Mouse (Mus musculus): ENCODE results near the gene Mchr1. TPM values are rescaled to one million over a fixed set of nuclear protein-coding genes. Genes with fewer than 3 reads are reported as not detected.

Gene Mchr1
- total and polyA plus RNA-seq, 2 experiments from 2014 or later, result 7.0 to 11.1 TPM

- 73% methylated on average over 6 of the region's 6 CpGs for WGBS
- ATAC-seq, result no peak
- no peak overlapping the region for H3K9ac ChIP-seq (replicated peaks; ENCODE audit: low read length)
- no peaks in the 10 kb centered on the region for H3K4me1 ChIP-seq (ENCODE audit: insufficient read depth, low read length)
- H3K27ac ChIP-seq, result no peak overlapping the region
- no peak for TF ChIP-seq CTCF (IDR thresholded peaks at IDR 0.05; ENCODE audit: low read depth)
- no peaks in the 10 kb centered on the region for H3K36me3 ChIP-seq (ENCODE audit: insufficient read depth, low read length)
- H3K27me3 ChIP-seq (ENCODE audit: insufficient read depth, low read length), result no peaks in the 10 kb centered on the region
- H3K9me3 ChIP-seq (ENCODE audit: low read length), result no peaks in the 10 kb centered on the region
- H3K4me2 ChIP-seq (ENCODE audit: low read depth, low read length), result no peak overlapping the region
- H3K4me3 ChIP-seq (ENCODE audit: low read length), result no peak overlapping the region
- no peak for DNase-seq (ENCODE audit: low spot score)
These were observed 9.6 kb upstream of the Mchr1 start for GRCm38 (mm10) chr15:81225732-81226131.

DNA sequence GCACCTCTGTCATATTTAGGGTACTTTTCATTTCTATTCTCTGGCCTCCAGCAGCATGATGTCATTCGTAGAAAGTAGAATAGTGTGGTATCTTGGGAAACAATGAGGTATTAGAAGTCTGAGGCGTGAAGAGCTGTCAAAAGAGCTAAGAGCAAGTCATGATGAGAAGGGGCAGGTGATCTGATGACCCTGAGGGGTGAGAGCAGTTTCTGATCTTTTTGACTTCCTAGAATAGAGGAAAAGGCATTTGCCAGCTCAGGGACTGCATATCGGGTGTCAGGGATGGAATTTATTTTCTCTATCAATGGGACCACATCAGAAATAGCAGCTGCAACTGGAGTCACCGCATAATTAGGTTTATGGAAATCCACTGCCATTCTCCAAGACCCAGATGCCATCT is 8.5 kb upstream of the Mchr1 start:
- no peak for TF ChIP-seq CTCF (IDR thresholded peaks at IDR 0.05; ENCODE audit: low read depth)
- WGBS, result 48% methylated on average over 4 of the region's 4 CpGs
- no peaks in the 10 kb centered on the region for H3K4me1 ChIP-seq (ENCODE audit: insufficient read depth, low read length)
- no peaks in the 10 kb centered on the region for H3K36me3 ChIP-seq (ENCODE audit: insufficient read depth, low read length)
- DNase-seq (ENCODE audit: low spot score) (no peak), ATAC-seq (no peak)
- no peak overlapping the region for H3K27ac ChIP-seq
- no peak overlapping the region for H3K4me2 ChIP-seq (ENCODE audit: low read depth, low read length)
- no peak overlapping the region for H3K9ac ChIP-seq (replicated peaks; ENCODE audit: low read length)
- H3K9me3 ChIP-seq (ENCODE audit: low read length), result no peaks in the 10 kb centered on the region
- H3K4me3 ChIP-seq (ENCODE audit: low read length), result no peak overlapping the region
- H3K27me3 ChIP-seq (ENCODE audit: insufficient read depth, low read length), result no peaks in the 10 kb centered on the region

GRCm38 (mm10) chr15:81227275-81227674 is 8.0 kb upstream of the Mchr1 start:
- DNase-seq (ENCODE audit: low spot score) (no peak), ATAC-seq (no peak)
- Histone ChIP-seq H3K4me1 (ENCODE audit: insufficient read depth, low read length) (no peaks in the 10 kb centered on the region), H3K9me3 (ENCODE audit: low read length) (no peaks in the 10 kb centered on the region), H3K27me3 (ENCODE audit: insufficient read depth, low read length) (no peaks in the 10 kb centered on the region), H3K4me2 (ENCODE audit: low read depth, low read length) (no peak overlapping the region), H3K36me3 (ENCODE audit: insufficient read depth, low read length) (no peaks in the 10 kb centered on the region), H3K9ac (replicated peaks; ENCODE audit: low read length) (no peak overlapping the region), H3K27ac (no peak overlapping the region), H3K4me3 (ENCODE audit: low read length) (no peak overlapping the region)
- no peak for TF ChIP-seq CTCF (IDR thresholded peaks at IDR 0.05; ENCODE audit: low read depth)
- WGBS, result 89% methylated on average over 3 of the region's 3 CpGs

- H3K27me3 ChIP-seq (ENCODE audit: insufficient read depth, low read length), result no peaks in the 10 kb centered on the region
- H3K9me3 ChIP-seq (ENCODE audit: low read length), result no peaks in the 10 kb centered on the region
- no peak for DNase-seq (ENCODE audit: low spot score)
- no peak overlapping the region for H3K9ac ChIP-seq (replicated peaks; ENCODE audit: low read length)
- H3K4me3 ChIP-seq (ENCODE audit: low read length), result no peak overlapping the region
- H3K4me2 ChIP-seq (ENCODE audit: low read depth, low read length), result no peak overlapping the region
- no peaks in the 10 kb centered on the region for H3K36me3 ChIP-seq (ENCODE audit: insufficient read depth, low read length)
- TF ChIP-seq CTCF (IDR thresholded peaks at IDR 0.05; ENCODE audit: low read depth), result no peak
- WGBS, result 88% methylated on average over 3 of the region's 3 CpGs
- no peak overlapping the region for H3K27ac ChIP-seq
- H3K4me1 ChIP-seq (ENCODE audit: insufficient read depth, low read length), result no peaks in the 10 kb centered on the region
- no peak for ATAC-seq
These were observed 7.0 kb upstream of the Mchr1 start for GRCm38 (mm10) chr15:81228258-81228657.

DNA sequence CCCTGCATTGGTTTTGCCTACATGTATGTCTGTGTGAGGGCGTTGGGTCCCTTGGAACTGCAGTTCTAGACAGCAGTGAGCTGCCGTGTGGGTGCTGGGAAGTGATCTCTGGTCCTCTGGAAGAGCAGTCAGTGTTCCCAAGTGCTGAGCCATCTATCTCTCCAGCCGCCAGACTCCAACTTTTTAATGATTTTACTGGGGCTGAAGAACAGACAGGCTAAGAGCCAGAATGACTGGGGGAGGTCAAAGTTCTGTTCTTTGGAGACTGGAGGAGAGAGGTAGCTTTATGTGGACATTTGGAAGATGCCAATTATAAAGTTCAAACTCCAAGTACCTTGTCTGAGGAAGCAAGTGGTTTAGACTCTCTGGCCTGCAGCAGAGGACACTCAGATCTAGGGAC is 5.5 kb upstream of the Mchr1 start:
- Histone ChIP-seq H3K4me3 (ENCODE audit: low read length) (no peak overlapping the region), H3K9ac (replicated peaks; ENCODE audit: low read length) (no peak overlapping the region), H3K9me3 (ENCODE audit: low read length) (no peaks in the 10 kb centered on the region), H3K27me3 (ENCODE audit: insufficient read depth, low read length) (no peaks in the 10 kb centered on the region), H3K4me2 (ENCODE audit: low read depth, low read length) (no peak overlapping the region), H3K4me1 (ENCODE audit: insufficient read depth, low read length) (peaks cover 4% of the 10 kb centered on the region; the same call in 1 of the 2 replicates), H3K36me3 (ENCODE audit: insufficient read depth, low read length) (no peaks in the 10 kb centered on the region), H3K27ac (no peak overlapping the region)
- DNase-seq (ENCODE audit: low spot score), result no peak
- whole genome bisulfite sequencing, result 68% methylated on average over 3 of the region's 3 CpGs
- no peak for TF ChIP-seq CTCF (IDR thresholded peaks at IDR 0.05; ENCODE audit: low read depth)
- no peak for ATAC-seq

DNA sequence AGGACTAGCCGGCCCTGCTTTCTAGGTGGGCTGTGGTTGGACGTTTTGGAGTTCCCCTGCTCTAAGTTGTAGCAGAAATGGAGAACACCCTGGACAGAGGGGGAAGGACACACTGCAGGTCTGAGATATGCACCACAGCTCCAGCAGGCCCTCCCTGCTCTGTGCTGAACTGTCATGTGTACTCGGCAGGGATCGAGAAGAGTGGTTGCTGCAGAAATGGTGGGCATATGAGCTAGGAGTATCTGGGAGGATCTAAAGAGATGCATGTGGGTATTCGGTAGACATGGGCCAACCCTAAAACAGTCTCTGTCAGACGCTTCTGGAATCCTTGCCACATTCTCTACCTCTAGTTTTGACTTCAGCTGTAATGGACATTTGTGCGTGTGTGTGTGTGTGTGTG is 4.0 kb upstream of the Mchr1 start:
- H3K4me2 ChIP-seq (ENCODE audit: low read depth, low read length), result no peak overlapping the region
- DNase-seq (ENCODE audit: low spot score) (no peak), ATAC-seq (no peak)
- no peaks in the 10 kb centered on the region for H3K27me3 ChIP-seq (ENCODE audit: insufficient read depth, low read length)
- H3K4me3 ChIP-seq (ENCODE audit: low read length), result no peak overlapping the region
- no peak for TF ChIP-seq CTCF (IDR thresholded peaks at IDR 0.05; ENCODE audit: low read depth)
- H3K9me3 ChIP-seq (ENCODE audit: low read length), result no peaks in the 10 kb centered on the region
- 88% methylated on average over 7 of the region's 7 CpGs for WGBS
- H3K27ac ChIP-seq, result no peak overlapping the region
- H3K4me1 ChIP-seq (ENCODE audit: insufficient read depth, low read length), result peaks cover 9% of the 10 kb centered on the region
- H3K36me3 ChIP-seq (ENCODE audit: insufficient read depth, low read length), result no peaks in the 10 kb centered on the region
- H3K9ac ChIP-seq (replicated peaks; ENCODE audit: low read length), result no peak overlapping the region

DNA sequence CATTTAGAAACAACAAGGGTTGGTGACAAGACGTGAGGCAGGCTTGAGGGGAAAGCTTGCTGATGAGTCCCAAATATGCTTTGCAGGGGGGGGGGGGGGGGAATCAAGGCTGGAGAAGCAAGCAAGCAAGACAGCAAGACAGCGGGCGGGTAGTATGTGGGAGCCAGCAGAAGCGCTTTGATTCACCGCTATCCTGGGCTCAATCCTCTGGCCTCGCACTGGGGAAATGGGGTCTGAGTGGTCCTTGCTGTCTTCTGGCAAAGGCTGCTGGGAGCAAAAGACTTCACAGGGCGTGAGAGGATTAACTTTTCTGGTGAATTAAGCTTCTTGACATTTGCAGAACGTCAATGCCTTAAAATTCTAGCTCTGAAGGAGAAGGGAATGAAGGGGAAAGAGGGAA is 763 bp downstream of the Mchr1 start:
- Histone ChIP-seq H3K4me1 (ENCODE audit: insufficient read depth, low read length) (peaks cover 9% of the 10 kb centered on the region), H3K36me3 (ENCODE audit: insufficient read depth, low read length) (no peaks in the 10 kb centered on the region), H3K27me3 (ENCODE audit: insufficient read depth, low read length) (no peaks in the 10 kb centered on the region), H3K4me2 (ENCODE audit: low read depth, low read length) (peak overlapping the region; percentile 73), H3K4me3 (ENCODE audit: low read length) (peak overlapping the region; percentile 43), H3K9ac (replicated peaks; ENCODE audit: low read length) (peak overlapping the region; percentile 54), H3K27ac (peak overlapping the region; percentile 43; the same call in 1 of the 2 replicates), H3K9me3 (ENCODE audit: low read length) (no peaks in the 10 kb centered on the region)
- DNase-seq (ENCODE audit: low spot score), result peak; percentile 9
- no peak for ATAC-seq
- 5% methylated on average over 8 of the region's 8 CpGs for whole genome bisulfite sequencing
- no peak for TF ChIP-seq CTCF (IDR thresholded peaks at IDR 0.05; ENCODE audit: low read depth)
